In genomic region chr6:72810248-72810647, GRCm38 (mm10) we compare ENCODE assay signal across 25 mouse cellular contexts. TPM values are rescaled to one million over a fixed set of nuclear protein-coding genes. Genes with fewer than 3 reads are reported as not detected.
DNase-seq lines count a peak whose midpoint lies in the region; ATAC-seq lines count a peak whose summit lies in the region.
"Had no signal": no experiment of that assay in that cellular context is flagged by ENCODE, and none has a peak within 500 bp of the region (broad histone marks: within the 10 kb centered on the region; RNA-seq: fewer than 3 reads in every experiment).

No protein-coding gene starts in this region.

- no peaks in the 10 kb centered on the region for H3K36me3 ChIP-seq in embryonic facial prominence, embryonic 15.5 days
- no peaks in the 10 kb centered on the region for H3K36me3 ChIP-seq in embryonic facial prominence, embryonic 10.5 days (replicated peaks)
- H3K36me3 ChIP-seq: embryonic facial prominence, embryonic 12.5 days; forebrain, embryonic 12.5 days; heart, embryonic 13.5 days; hindbrain, embryonic 15.5 days; intestine, embryonic 15.5 days; liver, embryonic 12.5 days; neural tube, embryonic 13.5 days had no signal

- no peak overlapping the region for H3K4me2 ChIP-seq in embryonic facial prominence, embryonic 15.5 days (replicated peaks)
- H3K4me2 ChIP-seq: embryonic facial prominence, embryonic 12.5 days; forebrain, embryonic 12.5 days; heart, embryonic 13.5 days; hindbrain, embryonic 15.5 days; intestine, embryonic 15.5 days; liver, embryonic 12.5 days; lung, embryonic 14.5 days; neural tube, embryonic 13.5 days had no signal

- no peaks in the 10 kb centered on the region for H3K27me3 ChIP-seq in embryonic facial prominence, embryonic 15.5 days
- no peaks in the 10 kb centered on the region for H3K27me3 ChIP-seq in embryonic facial prominence, embryonic 10.5 days (replicated peaks; ENCODE audit: low read depth, poor library complexity, severe bottlenecking)
- H3K27me3 ChIP-seq: embryonic facial prominence, embryonic 12.5 days; forebrain, embryonic 12.5 days; heart, embryonic 13.5 days; hindbrain, embryonic 15.5 days; intestine, embryonic 15.5 days; liver, embryonic 12.5 days; neural tube, embryonic 13.5 days had no signal

- peak; percentile 29; the same call in 1 of the 2 replicates for ATAC-seq in embryonic facial prominence, embryonic 15.5 days (ENCODE audit: insufficient number of reproducible peaks, low FRiP score, low TSS enrichment, low read depth)
- ATAC-seq: intestine, embryonic 15.5 days; liver, embryonic 12.5 days had no signal

- H3K4me1 ChIP-seq in embryonic facial prominence, embryonic 15.5 days: no peaks in the 10 kb centered on the region
- H3K4me1 ChIP-seq in embryonic facial prominence, embryonic 10.5 days: no peaks in the 10 kb centered on the region
- H3K4me1 ChIP-seq: embryonic facial prominence, embryonic 12.5 days; forebrain, embryonic 12.5 days; hindbrain, embryonic 15.5 days; intestine, embryonic 15.5 days; liver, embryonic 12.5 days; neural tube, embryonic 13.5 days had no signal

- no peak for DNase-seq in embryonic facial prominence, embryonic 10.5 days (ENCODE audit: low spot score)
- peak; percentile 27 for DNase-seq in kidney, postnatal 10 days
- DNase-seq in kidney, postnatal 25 days: no peak
- peak; percentile 3 for DNase-seq in thymus, postnatal 25 days
- no peak for DNase-seq in thymus, postnatal 36 days
- DNase-seq in ovary, postnatal 14 days (ENCODE audit: low spot score): no peak
- DNase-seq in urinary bladder, postnatal 25 days (ENCODE audit: low spot score): no peak
- DNase-seq: adrenal gland, postnatal 25 days; cerebellum, adult 8-10 months; heart, adult 18-20 months; layer of hippocampus, adult 9-11 months; lung, embryonic 14.5 days; midbrain, embryonic 14.5 days; right cerebral cortex, postnatal 4 days; thymus, postnatal 4 days had no signal

- H3K9me3 ChIP-seq in embryonic facial prominence, embryonic 15.5 days (replicated peaks): no peaks in the 10 kb centered on the region
- H3K9me3 ChIP-seq in embryonic facial prominence, embryonic 10.5 days: no peaks in the 10 kb centered on the region
- H3K9me3 ChIP-seq: embryonic facial prominence, embryonic 12.5 days; forebrain, embryonic 12.5 days; heart, embryonic 13.5 days; hindbrain, embryonic 15.5 days; intestine, embryonic 15.5 days; liver, embryonic 12.5 days; megakaryocyte, embryonic 14.5 days; neural tube, embryonic 13.5 days had no signal

- no peak overlapping the region for H3K4me3 ChIP-seq in embryonic facial prominence, embryonic 15.5 days (replicated peaks)
- H3K4me3 ChIP-seq in embryonic facial prominence, embryonic 10.5 days: no peak overlapping the region
- H3K4me3 ChIP-seq: embryonic facial prominence, embryonic 12.5 days; erythroblast, embryonic 14.5 days; forebrain, embryonic 12.5 days; heart, embryonic 13.5 days; hindbrain, embryonic 15.5 days; intestine, embryonic 15.5 days; liver, embryonic 12.5 days; megakaryocyte, embryonic 14.5 days; neural tube, embryonic 13.5 days had no signal

- no peak overlapping the region for H3K27ac ChIP-seq in embryonic facial prominence, embryonic 15.5 days (replicated peaks)
- H3K27ac ChIP-seq in embryonic facial prominence, embryonic 10.5 days (replicated peaks): no peak overlapping the region
- H3K27ac ChIP-seq: embryonic facial prominence, embryonic 12.5 days; forebrain, embryonic 12.5 days; heart, embryonic 13.5 days; hindbrain, embryonic 15.5 days; intestine, embryonic 15.5 days; liver, embryonic 12.5 days; neural tube, embryonic 13.5 days had no signal

- WGBS in embryonic facial prominence, embryonic 15.5 days: 59% methylated on average over 7 of the region's 7 CpGs
- WGBS in embryonic facial prominence, embryonic 10.5 days: 79% methylated on average over 7 of the region's 7 CpGs

- H3K9ac ChIP-seq in embryonic facial prominence, embryonic 15.5 days: no peak overlapping the region
- H3K9ac ChIP-seq: embryonic facial prominence, embryonic 12.5 days; forebrain, embryonic 12.5 days; heart, embryonic 13.5 days; hindbrain, embryonic 15.5 days; intestine, embryonic 15.5 days; liver, embryonic 12.5 days; lung, embryonic 14.5 days; neural tube, embryonic 13.5 days had no signal

RNA-seq across cellular contexts. Expression of gene Tcf7l1, which starts 21.2 kb away (rescaled TPM):
- polyA plus RNA-seq in embryonic facial prominence, embryonic 15.5 days (2015; fragmentation: Nextera tagmentation; extraction: Ambion mirVana): 52.3 and 54.7 TPM in 2 replicates
- polyA plus RNA-seq in embryonic facial prominence, embryonic 10.5 days (2016; fragmentation: Nextera tagmentation; extraction: Ambion mirVana): 34.8 and 37.1 TPM in 2 replicates

Comparison
In these comparisons a context has a peak if more than half of its experiments do, and no peak if none do; other contexts are left out.
1. DNase-seq: peak in kidney, postnatal 10 days (single experiment) and thymus, postnatal 25 days (single experiment); none in embryonic facial prominence, embryonic 10.5 days (single experiment), kidney, postnatal 25 days (0 of 2), thymus, postnatal 36 days (0 of 2), ovary, postnatal 14 days (single experiment) and urinary bladder, postnatal 25 days (single experiment).